Mouse (Mus musculus): ENCODE measurements around the gene 3110009E18Rik.

DNA sequence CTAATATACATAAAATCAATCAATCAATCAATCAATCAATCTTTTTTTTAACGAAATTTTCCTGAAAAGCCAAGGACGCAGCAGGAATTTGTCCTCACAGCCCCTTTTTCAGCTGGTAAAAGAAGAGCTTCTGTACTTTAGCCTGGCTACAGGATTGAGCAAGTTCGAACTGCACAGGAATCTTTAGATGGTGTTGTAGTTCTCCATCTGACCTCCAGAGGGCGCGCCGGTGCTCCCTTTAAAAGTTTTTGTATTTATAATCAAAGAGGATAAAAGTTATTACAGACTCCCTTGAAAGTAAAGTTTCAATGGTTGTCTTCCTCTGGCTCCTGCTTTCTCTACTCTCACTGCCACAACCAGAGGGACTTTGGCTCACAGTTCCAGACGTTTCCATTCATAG is 22.7 kb upstream of the 3110009E18Rik start:
- TF ChIP-seq CTCF (IDR thresholded peaks at IDR 0.05; ENCODE audit: low read depth, low read length) (peak; percentile 44; the same call in 1 of the 2 replicates), POLR2A (IDR thresholded peaks at IDR 0.05; ENCODE audit: borderline replicate concordance, low read depth, low read length) (no peak)

Data from bone marrow macrophage, adult 2 months (primary cell).